Mouse (Mus musculus) layer of hippocampus, postnatal 25 days (tissue): Measurements from ENCODE around the gene Gzmn. TPM values are rescaled to one million over a fixed set of nuclear protein-coding genes. Genes with fewer than 3 reads are reported as not detected.
A peak's percentile ranks its signal among the peaks of the same experiment; 100 is the strongest.
"Not testable (repeated sequence)": the region's sequence is repeated elsewhere in the genome, so short reads cannot be mapped to it uniquely, and the experiment has no call there.

Experiments
- DNase-seq, 2 experiments: peaks; one replicate each; pipeline ENCODE4 v3.0.0; 2022; ENCODE audit warnings: mixed read lengths in 2 of 2, low spot score in 1 of 2; ENCODE audit errors: extremely low spot score in 1 of 2
- total RNA-seq, 2 experiments: library from RNA; stranded (reverse); gene quantifications; 2 replicates each; pipeline ENCODE4 v1.2.3; 2021

Gene Gzmn
- total RNA-seq = not detected

DNA sequence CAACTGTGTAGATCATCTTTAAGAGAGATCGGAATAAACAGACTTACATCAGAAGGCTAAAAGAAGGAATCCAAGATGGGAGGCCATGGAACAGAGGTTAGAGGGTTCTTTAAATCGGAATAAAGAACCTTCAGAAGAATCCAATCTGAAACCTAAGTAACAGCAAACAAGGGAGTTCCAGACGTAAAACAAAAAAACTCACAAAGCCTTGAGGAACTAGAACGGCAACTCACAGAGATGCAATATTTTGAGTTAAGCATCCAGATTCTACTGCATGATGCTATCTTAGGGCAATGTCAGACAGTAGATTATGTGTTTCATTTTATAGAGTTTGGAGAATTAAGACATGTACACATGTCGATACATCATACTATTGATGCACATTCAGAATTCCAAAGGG is at the start of gene Gzmn:
Gzmn (minus strand) TSS at position 101 of the 400 bp plus-strand sequence.
- no peak for DNase-seq

DNA sequence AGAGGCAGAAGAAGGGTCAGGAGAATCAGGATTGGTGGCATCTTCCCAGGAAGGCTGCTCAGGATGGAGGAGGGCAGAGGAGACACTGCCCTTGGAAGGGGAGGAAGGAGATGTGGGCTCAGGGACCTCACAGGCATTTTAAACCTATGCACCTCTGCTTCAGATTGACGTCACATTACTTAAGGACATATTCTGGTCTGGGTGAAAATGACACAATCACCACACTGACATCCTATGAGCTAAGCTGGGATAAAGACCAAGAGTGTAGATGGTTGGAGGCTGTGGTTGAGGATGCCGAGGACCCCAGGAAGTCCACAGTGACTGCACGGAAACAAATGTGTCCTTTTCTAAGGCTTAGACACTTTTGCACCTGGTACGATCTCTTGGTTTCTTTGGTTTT is 36.9 kb upstream of the Gzmn start, which contains the start of gene Gzmf:
Gzmf (minus strand) TSS at position 101 of the 400 bp plus-strand sequence.
- DNase-seq = no peak

DNA sequence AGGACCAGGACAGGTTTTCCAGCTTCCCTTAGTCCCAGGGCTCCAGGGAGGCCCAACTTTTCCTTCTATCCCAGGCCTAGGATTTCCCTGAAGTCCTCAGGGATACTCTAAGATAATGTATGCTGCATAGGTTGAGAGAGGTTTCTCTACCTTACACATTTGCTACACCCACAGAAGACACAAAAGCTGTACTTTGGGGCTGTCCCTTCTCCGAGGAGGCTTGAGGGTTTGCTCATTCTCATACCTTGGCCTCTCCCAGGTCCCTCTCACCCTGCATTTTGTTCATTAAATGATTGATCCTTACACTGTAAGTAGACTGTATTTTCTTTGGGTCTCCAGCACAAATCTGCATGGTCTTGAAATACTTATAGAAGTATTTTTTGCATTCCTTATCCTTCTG is 31.2 kb upstream of the Gzmn start:
- DNase-seq = no peak

DNA sequence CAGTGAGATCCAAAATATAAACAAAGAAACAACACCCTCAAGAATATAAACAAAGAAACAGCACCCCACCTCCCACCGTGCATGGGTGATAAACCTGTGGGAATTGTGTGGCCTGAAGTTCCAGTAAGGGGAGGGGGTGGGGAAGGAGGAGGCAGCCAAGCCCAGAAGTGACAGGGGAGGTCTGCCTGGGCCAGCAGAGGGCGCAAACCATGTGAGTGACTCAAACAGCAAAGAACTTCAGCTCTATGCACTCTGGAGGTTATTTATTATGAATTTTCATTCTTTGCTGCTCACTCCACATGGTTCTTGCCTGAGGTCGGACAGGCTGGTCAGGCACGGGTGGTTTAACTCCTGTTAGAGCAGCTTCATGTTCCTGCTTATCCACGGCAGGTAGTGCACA is 30.6 kb upstream of the Gzmn start:
- peak in 1 of 2 experiments; percentile 44 for DNase-seq

DNA sequence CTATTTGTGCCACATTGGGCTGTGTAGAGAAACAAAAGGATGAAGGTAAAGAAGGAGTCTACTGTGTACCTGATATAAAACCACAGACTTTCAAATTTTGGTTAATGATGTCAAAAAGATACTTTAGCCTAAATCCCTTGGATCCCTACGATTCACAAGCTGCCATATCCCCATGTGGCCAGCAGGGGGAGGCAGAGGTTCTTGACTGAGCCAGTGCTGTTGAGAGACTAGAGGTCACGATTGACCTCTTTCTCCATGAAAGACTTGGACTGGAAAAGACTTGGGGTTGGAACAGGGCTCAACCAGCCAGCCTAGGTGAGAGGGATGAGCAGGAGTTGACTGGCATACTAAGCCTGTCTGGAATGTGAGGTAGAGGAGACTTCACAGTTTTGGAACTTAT is 29.6 kb upstream of the Gzmn start:
- DNase-seq = peak; percentile 59 to 87

DNA sequence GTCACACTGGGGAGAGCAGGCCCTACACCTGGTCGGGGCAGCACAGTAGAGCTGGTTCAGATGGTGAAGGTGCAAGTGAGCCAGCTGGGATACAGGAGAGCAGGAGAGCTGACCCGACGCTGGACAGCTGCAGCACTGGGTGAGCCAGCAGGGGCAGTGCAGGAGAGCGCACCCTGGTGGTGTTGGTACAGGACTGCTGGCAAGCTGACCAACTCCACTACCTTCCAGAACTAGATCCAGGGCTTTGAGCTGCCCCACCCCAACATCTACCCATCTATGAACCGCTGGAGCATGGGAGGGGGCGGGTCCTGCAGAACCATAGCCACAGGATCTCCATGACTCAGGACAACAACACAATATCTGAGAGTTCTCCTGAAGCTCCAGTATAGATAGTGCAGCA is 12.5 kb upstream of the Gzmn start:
- no peak for DNase-seq

DNA sequence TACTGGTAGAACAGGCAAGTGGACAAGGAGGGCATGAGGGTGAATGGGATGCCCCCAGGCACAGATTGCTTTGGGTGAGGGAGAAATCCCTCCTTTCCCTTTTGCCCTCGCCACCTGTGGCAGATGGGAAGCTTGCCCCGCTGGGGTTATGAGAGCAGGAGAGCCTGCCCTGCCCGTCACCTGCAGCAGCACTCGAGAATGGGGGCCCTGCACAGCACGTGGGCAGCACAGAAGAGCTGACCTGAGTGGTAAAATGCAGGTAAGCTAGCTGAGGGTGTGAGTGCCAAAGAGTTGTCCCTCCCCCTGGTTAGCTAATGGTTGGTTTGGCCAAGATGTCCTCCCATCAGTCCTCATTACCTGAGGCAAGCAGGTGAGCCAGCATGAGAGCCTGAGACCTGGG is 12.1 kb upstream of the Gzmn start:
- no peak for DNase-seq

DNA sequence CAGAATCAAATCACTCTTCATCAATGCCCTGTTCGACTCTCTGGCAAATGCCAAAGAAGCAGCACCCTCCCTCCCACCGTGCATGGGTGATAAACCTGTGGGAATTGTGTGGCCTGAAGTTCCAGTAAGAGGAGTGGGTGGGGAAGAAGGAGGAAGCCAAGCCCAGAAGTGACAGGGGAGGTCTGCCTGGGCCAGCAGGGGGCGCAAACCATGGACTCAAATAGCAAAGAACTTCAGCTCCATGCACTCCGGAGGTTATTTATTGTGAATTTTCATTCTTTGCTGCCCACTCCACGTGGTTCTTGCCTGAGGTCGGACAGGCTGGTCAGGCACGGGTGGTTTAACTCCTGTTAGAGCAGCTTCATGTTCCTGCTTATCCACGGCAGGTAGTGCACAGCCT is 3.3 kb upstream of the Gzmn start:
- DNase-seq = peak in 1 of 2 experiments; percentile 60

DNA sequence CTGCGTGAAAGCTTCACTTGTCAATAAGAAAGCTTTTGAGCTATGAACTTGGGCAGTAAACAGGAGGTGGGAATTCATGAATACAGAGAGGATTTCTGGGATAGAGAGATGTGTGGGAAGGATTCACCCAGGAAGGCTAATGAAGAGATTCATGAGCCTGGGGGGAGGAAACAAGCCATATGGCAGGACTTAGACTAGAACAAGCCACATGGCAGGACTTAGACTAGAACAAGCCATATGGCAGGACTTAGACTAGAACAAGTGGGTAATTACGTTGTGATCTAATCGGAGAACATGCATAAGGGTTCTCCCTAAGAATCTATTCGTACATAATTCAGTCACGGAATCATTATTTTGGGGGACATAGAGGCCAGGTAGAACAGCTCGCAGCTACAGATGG is 1.0 kb downstream of the Gzmn start:
- no peak for DNase-seq

DNA sequence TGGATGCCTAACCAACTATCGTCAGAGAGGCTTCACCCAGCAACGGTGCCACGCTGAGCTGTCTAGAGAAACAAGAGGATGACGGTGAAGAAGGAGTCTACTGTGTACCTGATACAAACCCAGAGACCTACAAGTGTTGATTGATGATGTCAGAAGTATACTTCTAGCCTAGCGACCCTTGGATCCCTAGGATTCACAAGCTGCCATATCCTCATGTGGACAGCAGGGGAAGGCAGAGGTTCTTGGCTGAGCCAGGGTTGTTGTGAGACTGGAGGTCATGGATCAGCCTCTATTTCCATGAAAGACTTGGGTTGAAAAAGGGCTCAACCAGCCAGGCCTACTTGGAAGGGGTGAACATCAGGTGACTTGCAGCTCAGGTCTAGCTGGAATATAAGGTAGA is 1.7 kb downstream of the Gzmn start:
- no peak for DNase-seq

DNA sequence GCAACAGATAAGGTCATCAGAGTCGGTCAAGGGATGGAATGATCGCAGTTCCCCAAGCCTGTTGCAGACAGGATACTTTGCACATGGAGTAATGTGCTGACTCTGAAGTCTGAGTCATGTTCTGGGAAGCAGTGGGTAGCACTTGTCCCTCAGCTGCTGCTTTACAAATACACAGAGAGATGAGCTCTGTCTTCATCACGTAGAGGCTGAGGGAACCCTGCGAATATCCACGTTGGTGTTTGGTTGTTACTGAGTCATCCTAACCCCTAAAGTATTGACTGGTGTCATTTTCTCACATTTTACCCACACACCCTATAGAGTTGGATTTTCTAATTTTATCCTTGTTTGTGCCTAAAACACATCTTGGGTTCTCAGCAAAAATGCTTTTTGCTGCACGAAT is 6.4 kb downstream of the Gzmn start:
- DNase-seq = no peak

DNA sequence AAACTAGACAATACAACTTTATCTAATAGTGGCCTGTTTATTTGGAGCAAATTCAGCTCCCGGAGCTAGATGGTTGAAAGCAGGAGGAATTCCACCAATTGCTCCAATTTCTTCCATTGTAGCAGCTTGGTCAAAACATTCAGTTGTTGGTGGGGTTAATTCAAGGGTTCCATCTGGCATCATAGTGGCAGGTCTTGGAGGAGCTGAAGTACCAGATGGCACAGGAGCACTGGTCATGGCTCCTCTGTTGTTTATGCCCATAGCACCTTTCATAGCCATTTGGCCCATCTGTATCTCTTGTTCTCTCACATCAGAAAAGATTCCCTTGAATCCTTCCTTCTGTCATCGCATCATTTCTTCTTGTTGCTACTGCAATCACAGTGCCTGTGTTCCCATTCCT is 12.3 kb downstream of the Gzmn start:
- no peak for DNase-seq

DNA sequence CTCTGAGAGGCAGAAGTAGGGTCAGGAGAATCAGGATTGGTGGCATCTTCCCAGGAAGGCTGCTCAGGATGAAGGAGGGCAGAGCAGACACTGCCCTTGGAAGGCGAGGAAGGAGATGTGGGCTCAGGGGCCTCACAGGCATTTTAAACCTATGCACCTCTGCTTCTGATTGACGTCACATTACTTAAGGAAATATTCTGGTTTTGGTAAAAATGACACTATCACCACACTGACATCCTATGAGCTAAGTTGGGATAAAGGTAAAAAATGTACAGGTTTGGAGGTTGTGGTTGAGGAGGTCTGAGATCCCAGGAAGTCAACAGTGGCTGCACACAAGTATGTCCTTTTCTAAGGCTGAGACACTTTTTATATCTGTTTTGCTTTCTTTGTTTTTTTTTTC is 14.9 kb downstream of the Gzmn start, which contains the start of gene Gzmg:
Gzmg (minus strand) TSS at position 101 of the 400 bp plus-strand sequence.
- DNase-seq = not testable (repeated sequence)

DNA sequence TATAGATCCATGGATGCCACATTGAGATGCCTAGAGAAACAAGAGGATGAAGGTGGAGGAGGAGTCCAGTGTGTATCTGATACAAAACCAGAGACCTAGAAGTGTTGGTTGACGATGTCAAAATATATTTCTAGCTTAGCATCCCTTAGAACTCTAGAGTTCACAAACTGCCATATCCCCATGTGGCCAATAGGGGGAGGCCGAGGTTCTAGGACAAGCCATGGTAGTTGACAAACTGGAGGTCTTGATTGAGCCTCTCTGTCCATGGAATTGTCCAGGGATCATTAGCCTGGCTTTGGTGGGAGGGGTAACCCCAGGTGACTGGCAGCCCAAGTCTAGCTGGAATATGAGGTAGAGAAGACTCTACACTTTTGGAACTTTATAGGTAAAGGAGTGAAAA is 19.1 kb downstream of the Gzmn start:
- no peak for DNase-seq

DNA sequence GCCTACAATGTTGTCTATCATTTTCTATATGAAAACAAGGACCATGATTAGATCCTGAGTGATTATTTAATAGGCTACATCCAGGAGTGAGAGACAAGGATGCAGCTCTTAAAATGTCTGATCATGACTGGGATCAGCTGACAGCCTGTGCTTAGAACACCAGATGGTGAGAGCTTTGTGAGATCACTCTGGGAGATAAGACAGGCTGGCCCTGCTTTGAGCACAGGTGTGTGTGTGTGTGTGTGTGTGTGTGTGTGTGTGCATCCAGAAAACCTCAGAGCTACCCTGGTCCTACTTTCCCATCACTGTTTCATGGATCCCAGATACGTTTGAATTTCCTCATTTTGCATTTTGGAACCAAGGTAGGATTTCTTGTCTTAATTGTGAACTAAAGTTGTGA is 40.7 kb downstream of the Gzmn start:
- not testable (repeated sequence) for DNase-seq

DNA sequence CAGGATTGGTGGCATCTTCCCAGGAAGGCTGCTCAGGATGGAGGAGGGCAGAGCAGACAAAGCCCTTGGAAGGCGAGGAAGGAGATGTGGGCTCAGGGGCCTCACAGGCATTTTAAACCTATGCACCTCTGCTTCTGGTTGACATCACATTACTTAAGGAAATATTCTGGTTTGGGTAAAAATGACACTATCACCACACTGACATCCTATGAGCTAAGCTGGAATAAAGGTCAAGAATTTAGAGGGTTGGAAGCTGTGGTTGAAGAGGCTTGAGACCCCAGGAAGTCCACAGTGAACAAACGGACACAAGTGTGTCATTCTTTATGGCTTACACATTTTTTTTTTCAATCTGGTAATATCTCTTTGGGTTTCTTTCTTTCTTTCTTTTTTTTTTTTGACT is 41.9 kb downstream of the Gzmn start, which contains the start of gene Gzmd:
Gzmd (minus strand) TSS at position 101 of the 400 bp plus-strand sequence.
- DNase-seq = not testable (repeated sequence)

DNA sequence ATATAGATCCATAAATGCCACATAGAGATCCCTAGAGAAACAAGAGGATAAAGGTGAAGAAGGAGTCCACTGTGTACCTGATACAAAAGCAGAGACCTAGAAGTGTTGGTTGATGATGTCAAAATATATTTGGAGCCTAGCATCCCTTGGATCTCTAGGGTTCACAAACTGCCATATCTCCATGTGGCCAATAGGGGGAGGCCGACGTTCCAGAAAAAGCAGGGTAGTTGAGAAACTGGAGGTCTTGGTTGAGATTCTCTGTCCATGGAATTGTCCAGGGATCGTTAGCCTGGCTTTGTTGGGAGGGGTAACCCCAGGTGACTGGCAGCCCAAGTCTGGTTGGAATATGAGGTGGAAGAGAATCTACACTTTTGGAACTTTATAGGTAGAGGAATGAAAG is 46.1 kb downstream of the Gzmn start:
- DNase-seq = no peak

DNA sequence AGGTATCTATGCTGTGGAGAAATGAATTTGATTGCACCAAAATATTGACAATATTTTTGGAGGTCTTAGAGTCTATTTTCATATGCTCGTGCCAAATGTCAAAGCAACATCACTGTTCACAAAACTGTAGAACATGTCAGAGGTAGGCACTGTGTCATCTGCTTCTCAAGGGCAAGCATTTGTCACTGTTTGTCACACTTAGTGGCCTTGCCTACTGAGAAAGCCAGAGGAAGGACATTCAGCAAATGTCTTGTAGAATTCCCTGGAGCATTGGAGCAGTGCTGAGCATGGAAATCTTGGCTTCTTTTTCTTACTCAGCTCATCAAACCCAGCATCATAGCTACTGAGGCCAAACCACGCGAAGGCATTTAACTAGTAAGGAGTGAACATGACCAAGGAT is 50.9 kb downstream of the Gzmn start:
- no peak for DNase-seq

DNA sequence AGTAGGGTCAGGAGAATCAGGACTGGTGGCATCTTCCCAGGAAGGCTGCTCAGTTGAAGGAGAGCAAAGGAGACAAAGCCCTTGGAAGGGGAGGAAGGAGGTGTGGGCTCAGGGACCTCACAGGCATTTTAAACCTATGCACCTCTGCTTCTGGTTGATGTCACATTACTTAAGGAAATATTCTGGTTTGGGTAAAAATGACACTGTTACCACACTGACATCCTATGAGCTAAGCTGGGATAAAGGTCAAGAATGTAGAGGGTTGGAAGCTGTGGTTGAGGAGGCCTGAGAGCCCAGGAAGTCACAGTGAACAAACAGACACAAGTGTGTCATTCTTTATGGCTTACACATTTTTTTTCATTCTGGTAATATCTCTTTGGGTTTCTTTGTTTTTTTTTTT is 53.9 kb downstream of the Gzmn start, which contains the start of gene Gzme:
Gzme (minus strand) TSS at position 101 of the 400 bp plus-strand sequence.
- DNase-seq = no peak
